Comparison of ENCODE assay signal across 9 mouse cellular contexts in genomic region chr12:7778056-7778440, GRCm38 (mm10).
A peak's percentile ranks its signal among the peaks of the same experiment; 100 is the strongest.
DNase-seq lines count a peak whose midpoint lies in the region; ATAC-seq lines count a peak whose summit lies in the region.
"Had no signal": no experiment of that assay in that cellular context is flagged by ENCODE, and none has a peak within 500 bp of the region (broad histone marks: within the 10 kb centered on the region; RNA-seq: fewer than 3 reads in every experiment).

No protein-coding gene starts in this region.

- H3K27ac ChIP-seq in heart, embryonic 11.5 days (ENCODE audit: low read depth, low read length) = no peak overlapping the region
- no peak overlapping the region for H3K27ac ChIP-seq in kidney, embryonic 14.5 days (ENCODE audit: low read depth, low read length)
- H3K27ac ChIP-seq: lung, embryonic 15.5 days had no signal

- no peak for ATAC-seq in heart, embryonic 11.5 days (replicated peaks; ENCODE audit: insufficient number of reproducible peaks, low FRiP score, low TSS enrichment)
- ATAC-seq in kidney, embryonic 14.5 days (ENCODE audit: low FRiP score, low TSS enrichment) = 0 out of 2 replicates have a peak, but pooled peaks have one; percentile 9

- H3K9ac ChIP-seq in heart, embryonic 11.5 days (ENCODE audit: low read depth, low read length) = no peak overlapping the region
- H3K9ac ChIP-seq in kidney, embryonic 14.5 days (ENCODE audit: low read depth, low read length) = no peak overlapping the region
- H3K9ac ChIP-seq: lung, embryonic 15.5 days had no signal

- H3K4me1 ChIP-seq in heart, embryonic 11.5 days (ENCODE audit: control insufficient read depth, insufficient read depth, low read length) = 0 out of 2 replicates have a peak, but pooled peaks cover 4% of the 10 kb centered on the region
- H3K4me1 ChIP-seq in kidney, embryonic 14.5 days (ENCODE audit: control insufficient read depth, insufficient read depth, low read length) = no peaks in the 10 kb centered on the region
- H3K4me1 ChIP-seq: lung, embryonic 15.5 days had no signal

- no peaks in the 10 kb centered on the region for H3K9me3 ChIP-seq in heart, embryonic 11.5 days (replicated peaks; ENCODE audit: control insufficient read depth, low read length)
- no peaks in the 10 kb centered on the region for H3K9me3 ChIP-seq in kidney, embryonic 14.5 days (ENCODE audit: control insufficient read depth, low read length)
- H3K9me3 ChIP-seq: lung, embryonic 15.5 days had no signal

- intact Hi-C loops in heart, postnatal 36 days (cut with DNase I) = loop anchor here (2.0 to 10.0 kb wide), 2 partner anchors 201 to 233 kb away; no protein-coding TSS in a partner anchor

- 38% methylated on average over 6 of the region's 6 CpGs for WGBS in heart, embryonic 11.5 days (ENCODE audit: insufficient replicate concordance)
- 51% methylated on average over 6 of the region's 6 CpGs for WGBS in kidney, embryonic 14.5 days

- no peaks in the 10 kb centered on the region for H3K27me3 ChIP-seq in heart, embryonic 11.5 days (ENCODE audit: control insufficient read depth, insufficient read depth, low read length)
- H3K27me3 ChIP-seq in kidney, embryonic 14.5 days (ENCODE audit: control insufficient read depth, insufficient read depth, low read length) = no peaks in the 10 kb centered on the region
- H3K27me3 ChIP-seq: lung, embryonic 15.5 days had no signal

- no peak overlapping the region for H3K4me3 ChIP-seq in heart, embryonic 11.5 days (ENCODE audit: low read depth, low read length)
- no peak overlapping the region for H3K4me3 ChIP-seq in kidney, embryonic 14.5 days (ENCODE audit: low read length)
- H3K4me3 ChIP-seq: lung, embryonic 15.5 days had no signal

- H3K4me2 ChIP-seq in heart, embryonic 11.5 days = peak overlapping the region; percentile 27; the same call in 1 of the 2 replicates
- H3K4me2 ChIP-seq in kidney, embryonic 14.5 days (replicated peaks; ENCODE audit: low read depth, low read length) = no peak overlapping the region
- H3K4me2 ChIP-seq: lung, embryonic 15.5 days had no signal

- no peaks in the 10 kb centered on the region for H3K36me3 ChIP-seq in heart, embryonic 11.5 days (ENCODE audit: control insufficient read depth, insufficient read depth, low read length)
- H3K36me3 ChIP-seq in kidney, embryonic 14.5 days (ENCODE audit: control insufficient read depth, insufficient read depth, low read length) = no peaks in the 10 kb centered on the region
- H3K36me3 ChIP-seq: lung, embryonic 15.5 days had no signal

- DNase-seq in heart, postnatal 36 days = no peak
- DNase-seq in testis, postnatal 10 days (ENCODE audit: low spot score) = peak; percentile 63
- no peak for DNase-seq in testis, postnatal 14 days (ENCODE audit: low spot score)
- no peak for DNase-seq in T-cell, adult 2 months (ENCODE audit: low spot score)
- DNase-seq in gastrocnemius, postnatal 25 days = no peak
- DNase-seq in urinary bladder, postnatal 10 days (ENCODE audit: low spot score) = no peak
